Mouse (Mus musculus): ENCODE results near the gene Snx9. TPM values are rescaled to one million over a fixed set of nuclear protein-coding genes. Genes with fewer than 3 reads are reported as not detected.

Gene Snx9
- polyA plus RNA-seq, 1 experiment from 2014 or later = 55.9 TPM

- Histone ChIP-seq H3K4me3 (replicated peaks) (no peak overlapping the region), H3K4me1 (replicated peaks) (peaks cover 18% of the 10 kb centered on the region; the same call in 1 of the 2 replicates), H3K9ac (no peak overlapping the region), H3K4me2 (replicated peaks) (0 out of 2 replicates have a peak overlapping the region, but pooled peaks have one; percentile 33), H3K27ac (no peak overlapping the region), H3K36me3 (no peaks in the 10 kb centered on the region), H3K9me3 (no peaks in the 10 kb centered on the region), H3K27me3 (replicated peaks) (no peaks in the 10 kb centered on the region)
- 79% methylated on average over 7 of the region's 7 CpGs for WGBS
- no peak for ATAC-seq
Measured at GRCm38 (mm10) chr17:5800824-5801560, 40.1 kb upstream of the Snx9 start.

DNA sequence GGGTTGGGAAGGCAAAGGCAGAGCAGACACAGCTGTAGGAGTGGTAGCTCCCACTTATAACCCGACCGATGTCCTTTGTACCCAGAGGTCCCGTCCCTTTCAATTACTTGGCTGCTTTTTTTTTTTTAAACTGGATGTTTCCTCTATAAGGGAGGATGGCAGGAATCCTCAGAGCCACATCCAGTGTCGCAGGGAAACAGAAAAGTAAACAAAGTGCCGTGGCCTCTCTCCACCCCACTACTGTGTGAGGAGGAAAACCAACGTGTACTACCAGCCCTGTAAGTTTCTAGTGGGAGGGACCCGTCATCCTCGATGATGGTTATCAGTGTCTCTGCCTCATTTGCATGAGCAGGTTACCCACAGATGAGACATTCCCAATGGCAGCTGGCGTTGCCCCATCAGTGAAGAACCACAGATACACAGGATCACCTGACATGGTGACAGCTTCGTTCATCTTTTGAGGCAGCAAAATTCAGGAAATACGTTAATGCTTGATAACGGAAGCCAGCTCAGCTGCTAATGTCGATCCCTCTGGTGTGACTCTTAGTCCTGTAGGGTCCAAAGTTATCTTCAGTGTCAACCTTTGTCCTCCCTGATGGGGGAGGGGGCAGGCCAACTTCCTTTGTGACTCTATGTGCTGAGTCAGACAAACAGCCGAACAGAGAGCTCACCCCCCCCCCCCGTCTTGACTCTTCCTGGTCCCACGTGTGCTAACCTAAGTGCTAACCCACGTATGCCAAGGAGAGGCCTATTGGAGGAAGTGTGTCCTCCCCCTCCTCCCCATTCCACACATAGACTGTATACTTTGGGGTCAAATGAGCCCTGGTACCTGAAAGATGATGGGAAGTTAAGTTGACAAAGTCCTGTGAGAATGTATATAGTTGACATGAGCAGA lies 39.1 kb upstream of the Snx9 start:
- peak; percentile 42 for ATAC-seq
- H3K9me3 ChIP-seq = no peaks in the 10 kb centered on the region
- no peak overlapping the region for H3K27ac ChIP-seq
- peak overlapping the region; percentile 33 for H3K4me2 ChIP-seq (replicated peaks)
- H3K36me3 ChIP-seq = no peaks in the 10 kb centered on the region
- H3K27me3 ChIP-seq (replicated peaks) = no peaks in the 10 kb centered on the region
- no peak overlapping the region for H3K9ac ChIP-seq
- WGBS = 44% methylated on average over 17 of the region's 17 CpGs
- H3K4me3 ChIP-seq (replicated peaks) = no peak overlapping the region
- H3K4me1 ChIP-seq (replicated peaks) = peaks cover 18% of the 10 kb centered on the region; the same call in 1 of the 2 replicates

GRCm38 (mm10) chr17:5802656-5802955 lies 38.5 kb upstream of the Snx9 start:
- H3K36me3 ChIP-seq = no peaks in the 10 kb centered on the region
- 77% methylated on average over 5 of the region's 5 CpGs for WGBS
- peaks cover 18% of the 10 kb centered on the region; the same call in 1 of the 2 replicates for H3K4me1 ChIP-seq (replicated peaks)
- no peak overlapping the region for H3K4me2 ChIP-seq (replicated peaks)
- H3K27ac ChIP-seq = no peak overlapping the region
- H3K27me3 ChIP-seq (replicated peaks) = no peaks in the 10 kb centered on the region
- ATAC-seq = no peak
- no peak overlapping the region for H3K4me3 ChIP-seq (replicated peaks)
- H3K9me3 ChIP-seq = no peaks in the 10 kb centered on the region
- H3K9ac ChIP-seq = no peak overlapping the region

DNA sequence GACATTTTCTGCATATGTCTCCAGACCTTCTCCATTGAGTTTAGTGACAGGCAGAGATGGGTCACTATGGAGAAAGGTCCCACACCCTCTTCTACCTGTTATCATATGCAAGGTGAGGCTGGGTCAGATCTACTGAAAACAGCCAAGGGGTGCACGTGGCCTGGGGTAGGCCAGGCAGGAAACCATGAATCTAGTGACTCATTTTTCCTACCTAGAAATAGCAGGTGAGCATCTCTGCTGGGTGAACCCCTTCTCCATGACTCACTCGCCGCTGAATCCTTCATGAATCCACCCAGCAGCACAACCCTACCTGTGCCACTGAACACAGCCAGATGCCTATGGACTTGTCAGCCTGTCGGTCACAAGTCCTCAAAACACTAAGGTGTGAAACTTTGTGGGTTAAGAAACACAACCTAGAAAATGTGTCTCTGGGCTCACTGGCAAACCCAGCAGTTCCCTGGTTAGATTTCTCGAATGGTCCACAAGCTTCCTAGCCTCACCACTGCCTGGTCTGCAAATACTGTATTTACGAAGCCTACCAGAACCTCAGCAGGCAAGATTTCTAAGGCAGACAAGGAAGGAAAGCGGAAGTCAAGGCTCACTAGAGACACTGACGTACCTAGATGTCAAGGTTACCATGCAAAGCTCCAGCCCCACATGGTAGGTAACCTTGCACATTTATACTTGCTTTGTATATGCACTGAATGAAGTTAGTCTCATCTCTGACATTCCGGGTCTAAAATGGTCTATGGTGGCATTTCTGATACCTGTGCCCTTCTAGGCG lies 37.7 kb upstream of the Snx9 start:
- no peak overlapping the region for H3K4me2 ChIP-seq (replicated peaks)
- H3K27ac ChIP-seq = no peak overlapping the region
- WGBS = 92% methylated on average over 10 of the region's 10 CpGs
- H3K4me1 ChIP-seq (replicated peaks) = peaks cover 14% of the 10 kb centered on the region; the same call in 1 of the 2 replicates
- no peaks in the 10 kb centered on the region for H3K27me3 ChIP-seq (replicated peaks)
- H3K9me3 ChIP-seq = no peaks in the 10 kb centered on the region
- no peaks in the 10 kb centered on the region for H3K36me3 ChIP-seq
- no peak overlapping the region for H3K9ac ChIP-seq
- H3K4me3 ChIP-seq (replicated peaks) = no peak overlapping the region
- ATAC-seq = no peak

DNA sequence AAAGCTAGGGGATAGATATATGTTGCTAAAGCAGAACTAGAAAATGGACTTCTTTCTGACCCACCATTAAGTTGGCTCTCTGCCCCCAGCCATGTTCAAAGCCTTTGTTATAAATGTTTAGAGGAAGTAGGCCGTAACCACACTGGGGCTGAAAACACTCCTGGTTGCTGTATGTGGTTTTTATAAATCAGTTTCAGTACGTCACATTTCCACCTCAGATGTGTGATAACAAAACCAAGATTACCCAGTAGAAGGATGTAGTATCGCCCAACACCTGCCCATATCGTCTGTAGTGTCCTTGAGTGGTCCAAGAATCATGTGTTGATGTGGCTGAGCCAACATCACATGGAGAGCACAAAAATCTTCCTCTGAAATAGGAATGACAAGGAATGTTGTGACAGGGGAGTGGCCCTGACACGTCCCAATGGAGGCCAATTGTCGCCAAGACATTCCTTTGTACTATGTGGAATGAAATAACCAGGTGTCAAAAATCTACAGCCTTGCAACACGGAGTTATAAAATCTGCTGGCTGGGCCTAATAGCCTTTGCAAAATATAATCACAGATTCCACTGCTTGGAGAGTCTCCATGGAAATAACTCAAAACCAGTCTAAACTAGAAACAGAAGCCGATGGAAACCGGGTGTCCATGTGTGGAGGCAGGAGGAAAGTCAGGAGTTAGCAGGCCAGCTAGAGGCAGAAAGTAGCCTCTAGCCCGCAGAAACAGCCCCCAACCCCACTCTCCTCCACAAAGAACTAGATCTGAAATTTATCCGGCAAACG lies 36.6 kb upstream of the Snx9 start:
- Histone ChIP-seq H3K4me3 (replicated peaks) (no peak overlapping the region), H3K27ac (no peak overlapping the region), H3K4me2 (replicated peaks) (no peak overlapping the region), H3K9me3 (no peaks in the 10 kb centered on the region), H3K27me3 (replicated peaks) (no peaks in the 10 kb centered on the region), H3K36me3 (no peaks in the 10 kb centered on the region), H3K9ac (no peak overlapping the region), H3K4me1 (replicated peaks) (peaks cover 13% of the 10 kb centered on the region; the same call in 1 of the 2 replicates)
- no peak for ATAC-seq
- WGBS = 55% methylated on average over 12 of the region's 12 CpGs

GRCm38 (mm10) chr17:5805151-5805834 lies 35.8 kb upstream of the Snx9 start:
- H3K27me3 ChIP-seq (replicated peaks) = no peaks in the 10 kb centered on the region
- H3K4me2 ChIP-seq (replicated peaks) = no peak overlapping the region
- peaks cover 13% of the 10 kb centered on the region; the same call in 1 of the 2 replicates for H3K4me1 ChIP-seq (replicated peaks)
- 62% methylated on average over 7 of the region's 7 CpGs for WGBS
- H3K36me3 ChIP-seq = no peaks in the 10 kb centered on the region
- ATAC-seq = no peak
- H3K4me3 ChIP-seq (replicated peaks) = no peak overlapping the region
- H3K9me3 ChIP-seq = no peaks in the 10 kb centered on the region
- H3K27ac ChIP-seq = peak overlapping the region; percentile 6; the same call in 1 of the 2 replicates
- H3K9ac ChIP-seq = no peak overlapping the region

GRCm38 (mm10) chr17:5805935-5806334 lies 35.2 kb upstream of the Snx9 start:
- peak overlapping the region; percentile 6; the same call in 1 of the 2 replicates for H3K27ac ChIP-seq

GRCm38 (mm10) chr17:5806823-5807222 lies 34.3 kb upstream of the Snx9 start:
- no peak overlapping the region for H3K9ac ChIP-seq
- H3K27me3 ChIP-seq (replicated peaks) = no peaks in the 10 kb centered on the region
- H3K4me1 ChIP-seq (replicated peaks) = 0 out of 2 replicates have a peak, but pooled peaks cover 4% of the 10 kb centered on the region
- no peaks in the 10 kb centered on the region for H3K36me3 ChIP-seq
- 91% methylated on average over 2 of the region's 2 CpGs for WGBS
- no peak for ATAC-seq
- H3K27ac ChIP-seq = no peak overlapping the region
- H3K9me3 ChIP-seq = no peaks in the 10 kb centered on the region
- no peak overlapping the region for H3K4me2 ChIP-seq (replicated peaks)
- H3K4me3 ChIP-seq (replicated peaks) = no peak overlapping the region

More at GRCm38 (mm10) chr17:5805935-5806334, 35.2 kb upstream of the Snx9 start:
- H3K9ac ChIP-seq = no peak overlapping the region
- no peaks in the 10 kb centered on the region for H3K36me3 ChIP-seq
- peaks cover 12% of the 10 kb centered on the region; the same call in 1 of the 2 replicates for H3K4me1 ChIP-seq (replicated peaks)
- ATAC-seq = peak; percentile 65
- no peaks in the 10 kb centered on the region for H3K27me3 ChIP-seq (replicated peaks)
- no peak overlapping the region for H3K4me2 ChIP-seq (replicated peaks)
- no peak overlapping the region for H3K4me3 ChIP-seq (replicated peaks)
- H3K9me3 ChIP-seq = no peaks in the 10 kb centered on the region
- WGBS = 74% methylated on average over 2 of the region's 2 CpGs

- Histone ChIP-seq H3K4me3 (replicated peaks) (no peak overlapping the region), H3K27me3 (replicated peaks) (no peaks in the 10 kb centered on the region), H3K27ac (no peak overlapping the region), H3K9ac (no peak overlapping the region), H3K9me3 (no peaks in the 10 kb centered on the region), H3K4me1 (replicated peaks) (0 out of 2 replicates have a peak, but pooled peaks cover 2% of the 10 kb centered on the region), H3K36me3 (no peaks in the 10 kb centered on the region), H3K4me2 (replicated peaks) (no peak overlapping the region)
- 60% methylated on average over 3 of the region's 3 CpGs for WGBS
- no peak for ATAC-seq
Measured at GRCm38 (mm10) chr17:5807847-5808386, 33.2 kb upstream of the Snx9 start.

DNA sequence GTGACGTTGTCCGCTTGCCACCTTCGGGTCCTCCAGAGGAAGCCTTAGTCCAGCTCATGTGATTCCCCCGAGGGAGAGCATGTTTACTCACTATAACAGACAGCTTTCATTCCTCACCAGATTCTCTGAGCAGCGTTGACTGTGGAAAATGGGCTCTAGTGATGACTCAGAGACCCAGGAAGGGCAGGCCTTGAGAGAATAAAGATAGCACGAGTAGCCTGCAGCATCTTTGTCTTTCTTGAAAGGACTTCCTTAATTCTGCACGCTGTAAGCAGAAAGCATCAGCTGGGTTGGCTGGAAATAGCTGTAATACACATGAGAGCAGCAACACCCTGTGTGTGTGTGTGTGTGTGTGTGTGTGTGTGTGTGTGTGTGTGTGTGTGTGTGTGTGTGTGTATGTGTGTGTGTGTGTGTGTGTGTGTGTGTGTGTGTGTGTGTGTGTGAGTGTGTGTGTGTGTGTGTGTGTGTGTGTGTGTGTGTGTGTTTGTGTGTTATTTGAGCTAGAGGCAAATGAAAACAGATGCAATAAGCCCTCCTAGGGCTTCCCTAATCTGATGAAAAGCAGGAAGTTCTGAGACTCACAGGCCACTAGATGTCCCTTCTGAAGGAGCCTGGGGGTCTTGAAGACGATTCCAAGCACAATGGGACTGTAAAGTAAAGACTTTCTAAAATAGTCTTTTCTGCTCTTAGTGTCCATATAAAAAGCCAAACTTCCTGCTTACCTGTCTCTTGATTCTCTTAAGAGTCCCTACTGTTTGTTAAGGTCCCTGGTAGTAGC lies 27.1 kb upstream of the Snx9 start:
- Histone ChIP-seq H3K9ac (no peak overlapping the region), H3K9me3 (no peaks in the 10 kb centered on the region), H3K4me2 (replicated peaks) (no peak overlapping the region), H3K4me3 (replicated peaks) (no peak overlapping the region), H3K4me1 (replicated peaks) (no peaks in the 10 kb centered on the region), H3K36me3 (no peaks in the 10 kb centered on the region), H3K27me3 (replicated peaks) (no peaks in the 10 kb centered on the region), H3K27ac (no peak overlapping the region)
- 41% methylated on average over 8 of the region's 8 CpGs for WGBS
- 0 out of 2 replicates have a peak, but pooled peaks have one; percentile 28 for ATAC-seq

All from intestine, embryonic 15.5 days (tissue).